Mouse (Mus musculus): Measurements from ENCODE around the gene Rad51b.
A peak's percentile ranks its signal among the peaks of the same experiment; 100 is the strongest.

Gene Rad51b

DNA sequence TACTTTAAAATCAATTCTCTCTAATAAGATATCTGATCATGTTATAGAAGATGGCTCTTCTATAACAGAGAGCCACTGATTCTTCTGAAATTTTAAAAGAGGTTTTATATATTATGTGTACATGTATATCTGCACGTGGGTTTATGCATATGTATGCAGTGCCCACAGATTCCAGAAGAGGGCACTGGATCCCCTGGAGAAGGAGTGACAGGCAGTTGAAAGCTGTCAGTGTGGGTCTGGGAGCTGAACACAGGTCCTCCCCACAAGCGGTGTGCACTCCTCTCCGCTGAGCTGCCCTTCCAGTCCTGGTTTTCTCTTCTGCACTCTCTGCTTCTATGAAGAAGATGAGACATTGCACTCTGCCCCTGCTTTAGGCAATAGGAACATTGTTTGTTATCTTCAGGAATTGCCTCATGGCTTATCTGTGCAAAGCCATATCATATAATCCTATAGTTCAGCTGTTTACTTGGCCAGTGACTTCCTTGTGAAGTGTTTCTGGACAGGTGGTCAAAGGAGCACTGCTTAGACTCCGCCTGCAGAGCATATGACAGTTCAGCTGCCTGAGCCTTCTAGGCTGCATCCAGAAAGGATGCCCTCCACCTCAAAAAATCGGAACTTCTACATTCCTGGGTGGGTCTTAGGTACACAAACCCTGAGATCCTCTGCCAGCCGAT, 485.5 kb downstream of the Rad51b start:
- no peak for DNase-seq

DNA sequence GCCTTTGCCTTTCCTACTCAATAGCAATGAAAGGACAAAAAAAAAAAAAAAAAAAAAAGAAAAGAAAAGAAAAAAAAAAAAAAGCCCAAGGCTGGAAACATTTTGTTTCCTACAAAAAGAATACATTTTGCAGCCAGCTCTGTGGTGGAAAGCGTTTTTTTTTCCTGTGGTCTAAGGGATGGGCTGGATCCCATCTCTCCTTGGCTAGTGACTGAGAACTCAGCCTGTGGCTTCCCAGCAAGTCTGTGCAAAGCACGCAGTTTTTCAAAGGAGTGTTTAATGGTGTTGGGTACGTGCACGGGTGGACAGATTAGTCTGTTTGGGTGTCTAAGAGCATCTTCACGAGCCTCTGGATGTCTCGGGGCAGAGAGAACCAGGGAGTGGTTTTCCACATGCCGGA, 487.1 kb downstream of the Rad51b start:
- DNase-seq: no peak

DNA sequence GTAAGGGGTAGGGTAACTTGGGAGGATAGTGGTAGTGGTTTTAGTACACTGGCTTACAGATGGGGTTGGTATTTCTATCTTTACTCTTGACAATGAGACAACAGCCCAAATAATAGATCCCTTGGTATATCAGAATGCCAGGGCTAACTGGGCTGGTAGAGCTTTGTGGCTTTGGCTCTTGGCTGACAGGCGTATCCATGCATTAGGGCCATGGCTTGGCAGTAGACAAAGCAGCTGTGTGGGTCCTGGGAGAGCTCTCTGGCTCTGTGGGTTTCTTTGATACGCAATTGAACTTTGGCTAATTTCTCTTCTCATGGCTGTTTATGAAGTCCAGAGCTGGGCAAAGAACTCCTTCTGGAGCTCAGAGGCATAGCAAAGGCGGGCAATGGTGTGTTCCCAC, 488.6 kb downstream of the Rad51b start:
- DNase-seq: no peak

- no peak for DNase-seq
These were observed 490.5 kb downstream of the Rad51b start for GRCm38 (mm10) chr12:79787538-79787937.

DNA sequence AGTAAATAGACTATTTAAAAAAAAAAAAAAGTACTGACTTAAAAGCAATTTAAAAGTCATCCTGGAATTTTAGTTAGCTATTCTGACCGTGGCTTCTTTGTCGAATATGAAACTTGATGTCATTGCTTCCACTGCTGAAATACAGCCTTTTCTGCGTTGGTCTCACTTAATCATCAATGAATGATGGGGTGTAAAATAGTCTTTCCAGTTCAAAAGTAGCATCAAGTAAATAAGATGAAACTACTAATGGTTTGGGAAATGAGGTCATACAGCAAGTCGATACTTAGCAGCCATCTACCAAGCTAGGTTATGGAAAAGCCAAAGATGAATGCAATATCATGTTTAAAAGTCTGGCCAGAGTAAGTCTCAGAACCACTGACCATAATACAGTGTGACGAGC, 491.3 kb downstream of the Rad51b start:
- DNase-seq: no peak

GRCm38 (mm10) chr12:79789481-79789880, 492.4 kb downstream of the Rad51b start:
- DNase-seq: no peak

DNA sequence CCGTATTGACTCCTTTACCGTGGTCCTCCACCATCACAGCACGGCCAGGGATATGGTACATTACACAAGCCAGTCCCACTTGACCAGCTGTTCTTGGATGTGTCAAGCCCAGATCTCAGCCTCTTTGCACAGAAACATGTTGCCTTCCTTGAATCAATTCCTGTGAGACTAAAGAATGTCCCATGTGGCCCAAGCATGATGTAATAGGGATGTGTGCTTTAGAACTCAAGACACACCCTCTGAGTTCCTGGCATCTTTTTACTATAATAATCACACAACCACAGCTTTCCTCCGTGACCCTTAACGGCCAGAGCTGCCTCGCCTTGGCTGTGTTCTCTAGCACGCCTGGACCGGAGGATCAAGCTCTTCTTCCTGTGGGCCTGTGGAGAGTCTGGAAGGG, 496.3 kb downstream of the Rad51b start:
- no peak for DNase-seq

DNA sequence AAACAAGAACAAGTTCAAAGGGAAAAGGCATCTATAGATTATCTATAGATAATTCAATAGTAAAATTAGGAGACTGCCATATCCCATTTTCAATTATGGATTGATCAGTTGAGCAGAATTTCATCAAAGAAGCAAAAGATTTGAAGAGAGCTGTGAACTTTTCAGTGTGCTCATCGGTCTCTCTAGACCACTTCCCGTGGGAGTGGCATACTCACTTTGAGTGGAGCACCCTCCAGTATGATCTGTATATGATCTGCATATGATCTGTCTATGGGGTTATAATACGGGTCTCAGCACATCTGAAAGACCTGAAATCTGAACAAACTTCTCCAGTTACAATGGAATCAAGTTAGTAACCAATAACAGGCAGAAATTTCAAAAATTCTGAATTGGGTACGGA, 497.7 kb downstream of the Rad51b start:
- no peak for DNase-seq

DNA sequence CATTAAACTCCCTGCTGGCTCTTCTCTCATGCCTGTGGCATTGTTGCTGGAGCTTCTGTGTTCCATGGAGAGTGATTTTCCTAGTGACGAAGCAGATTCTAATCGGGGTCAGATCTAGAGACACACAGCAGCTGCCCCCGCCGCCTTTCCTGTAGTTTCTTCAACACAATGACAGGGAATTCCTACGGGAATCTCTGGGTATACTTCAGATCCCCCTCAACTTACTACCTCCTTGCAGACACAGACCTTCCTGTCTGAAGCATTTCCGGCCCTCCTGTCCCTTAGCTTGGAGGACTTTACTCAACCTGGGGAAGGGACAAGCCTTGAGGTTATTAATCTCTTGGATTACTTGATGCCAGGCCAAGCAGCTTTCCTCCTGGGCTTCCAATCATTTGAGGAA, 499.2 kb downstream of the Rad51b start:
- DNase-seq: no peak

- no peak for DNase-seq
These were observed 500.0 kb downstream of the Rad51b start for GRCm38 (mm10) chr12:79796823-79797821.

DNA sequence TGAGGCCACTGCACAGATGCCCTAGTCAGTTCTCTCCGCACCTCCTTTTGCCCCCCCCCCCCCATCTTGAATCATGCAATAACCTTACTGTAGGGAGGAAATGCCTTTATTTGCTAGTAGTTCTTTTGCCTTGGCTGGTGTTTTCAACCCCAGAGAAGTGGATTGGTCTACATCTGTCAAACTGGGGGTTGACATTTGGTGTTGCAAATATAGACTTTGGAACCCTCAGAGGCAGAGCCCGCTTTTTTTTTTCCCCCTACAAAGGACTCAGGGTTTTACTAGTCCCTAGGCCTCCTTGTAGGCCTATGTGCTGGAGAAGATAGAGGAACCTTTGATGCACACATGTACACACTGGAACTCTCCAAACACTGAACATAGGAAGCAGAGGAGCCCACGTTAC, 501.4 kb downstream of the Rad51b start:
- no peak for DNase-seq

GRCm38 (mm10) chr12:79799370-79799769, 502.3 kb downstream of the Rad51b start:
- no peak for DNase-seq

- no peak for DNase-seq
These were observed 506.6 kb downstream of the Rad51b start for GRCm38 (mm10) chr12:79803670-79804069.

GRCm38 (mm10) chr12:79804776-79805524, 507.9 kb downstream of the Rad51b start:
- no peak for DNase-seq

GRCm38 (mm10) chr12:79806990-79807389, 509.9 kb downstream of the Rad51b start:
- no peak for DNase-seq

DNA sequence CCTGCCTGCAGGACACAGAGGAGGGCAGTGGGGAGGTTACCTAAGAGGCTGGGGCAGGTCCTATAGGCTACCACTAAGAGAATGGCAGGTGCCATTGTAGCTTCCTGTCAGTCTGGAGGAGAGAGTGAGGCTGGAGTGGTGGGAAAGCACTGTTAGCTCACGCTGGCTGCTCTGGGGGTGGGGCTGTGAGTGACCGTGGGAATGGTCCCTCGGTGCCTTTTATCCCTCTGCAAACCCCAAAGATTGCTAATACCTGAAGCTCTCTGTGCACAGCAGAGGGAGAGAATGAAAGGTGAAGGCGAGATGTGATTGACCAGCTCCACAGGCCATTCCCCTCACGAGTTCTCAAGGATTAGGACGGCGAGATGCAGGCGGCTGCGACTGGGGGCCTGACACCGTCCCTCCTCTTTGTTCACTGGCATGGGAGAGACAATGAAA, 510.3 kb downstream of the Rad51b start:
- no peak for DNase-seq

GRCm38 (mm10) chr12:79807938-79808401, 510.9 kb downstream of the Rad51b start:
- DNase-seq: no peak

DNA sequence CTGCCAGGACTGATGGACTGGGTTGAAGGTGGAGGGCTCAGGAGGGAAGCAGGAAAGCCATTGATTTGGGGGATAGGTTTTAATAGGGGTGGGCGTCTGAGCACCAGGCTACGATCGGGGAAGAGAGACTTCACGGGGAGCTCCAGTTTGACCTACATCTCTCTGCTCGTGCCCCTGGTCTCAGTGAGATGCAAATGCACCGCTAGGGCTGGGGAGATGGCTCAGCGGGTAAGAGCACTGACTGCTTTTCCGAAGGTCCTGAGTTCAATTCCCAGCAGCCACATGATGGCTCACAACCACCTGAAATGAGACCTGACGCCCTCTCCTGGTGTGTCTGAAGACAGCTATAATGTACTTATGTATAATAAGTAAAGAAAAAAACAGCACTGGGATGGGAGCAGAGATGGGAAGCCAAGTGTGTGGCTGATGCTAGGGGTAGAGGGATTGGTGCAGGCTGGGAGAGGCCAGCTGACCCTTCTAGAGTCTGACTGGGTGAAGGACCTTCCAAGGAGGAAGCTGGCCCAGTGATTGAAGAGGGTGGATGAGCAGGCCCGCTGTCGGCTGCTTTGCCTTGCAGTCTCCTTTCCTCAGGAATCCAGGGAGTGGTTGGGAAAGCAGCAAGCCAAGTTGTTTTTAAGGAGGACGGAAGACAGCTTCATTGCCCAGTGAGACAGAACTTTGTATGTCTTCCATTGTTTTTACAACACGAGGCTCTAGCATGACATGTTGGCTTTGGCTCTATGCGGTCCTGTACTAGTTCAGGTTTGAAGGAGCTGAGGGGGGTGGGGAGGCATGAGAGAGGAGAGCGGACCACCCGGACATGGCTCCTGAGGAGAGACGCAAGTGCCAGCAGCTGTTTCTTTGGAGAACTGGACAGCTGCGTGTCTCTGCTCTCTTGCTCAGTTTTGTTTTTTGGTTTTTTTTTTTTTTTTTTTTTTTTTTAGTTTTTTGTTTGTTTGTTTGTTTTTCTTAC, 511.6 kb downstream of the Rad51b start:
- DNase-seq: no peak

DNA sequence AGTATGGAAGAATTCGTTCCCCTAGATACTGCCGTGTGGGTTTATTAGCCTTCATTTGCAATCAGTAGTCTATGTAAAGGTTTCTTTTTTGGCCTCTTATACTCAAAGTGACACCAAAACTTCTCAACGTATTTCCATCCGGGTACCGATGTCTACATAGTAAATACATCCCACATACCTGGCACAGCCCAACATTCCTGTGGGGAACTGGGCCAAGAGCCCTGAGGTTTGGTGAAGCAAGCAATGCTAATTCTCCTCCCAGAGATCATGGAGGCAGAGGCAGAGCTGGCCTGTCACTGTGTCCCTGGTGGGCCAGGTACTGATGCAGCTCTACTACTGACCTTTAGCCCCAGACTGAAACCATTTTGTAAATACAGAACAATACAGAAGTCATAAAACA, 512.4 kb downstream of the Rad51b start:
- DNase-seq: peak; percentile 44 to 65

- no peak for DNase-seq
These were observed 515.3 kb downstream of the Rad51b start for GRCm38 (mm10) chr12:79812422-79812821.

GRCm38 (mm10) chr12:79812838-79813563, 515.9 kb downstream of the Rad51b start:
- DNase-seq: no peak
